8 mouse cellular contexts compared by ENCODE assay signal in the genomic region with DNA sequence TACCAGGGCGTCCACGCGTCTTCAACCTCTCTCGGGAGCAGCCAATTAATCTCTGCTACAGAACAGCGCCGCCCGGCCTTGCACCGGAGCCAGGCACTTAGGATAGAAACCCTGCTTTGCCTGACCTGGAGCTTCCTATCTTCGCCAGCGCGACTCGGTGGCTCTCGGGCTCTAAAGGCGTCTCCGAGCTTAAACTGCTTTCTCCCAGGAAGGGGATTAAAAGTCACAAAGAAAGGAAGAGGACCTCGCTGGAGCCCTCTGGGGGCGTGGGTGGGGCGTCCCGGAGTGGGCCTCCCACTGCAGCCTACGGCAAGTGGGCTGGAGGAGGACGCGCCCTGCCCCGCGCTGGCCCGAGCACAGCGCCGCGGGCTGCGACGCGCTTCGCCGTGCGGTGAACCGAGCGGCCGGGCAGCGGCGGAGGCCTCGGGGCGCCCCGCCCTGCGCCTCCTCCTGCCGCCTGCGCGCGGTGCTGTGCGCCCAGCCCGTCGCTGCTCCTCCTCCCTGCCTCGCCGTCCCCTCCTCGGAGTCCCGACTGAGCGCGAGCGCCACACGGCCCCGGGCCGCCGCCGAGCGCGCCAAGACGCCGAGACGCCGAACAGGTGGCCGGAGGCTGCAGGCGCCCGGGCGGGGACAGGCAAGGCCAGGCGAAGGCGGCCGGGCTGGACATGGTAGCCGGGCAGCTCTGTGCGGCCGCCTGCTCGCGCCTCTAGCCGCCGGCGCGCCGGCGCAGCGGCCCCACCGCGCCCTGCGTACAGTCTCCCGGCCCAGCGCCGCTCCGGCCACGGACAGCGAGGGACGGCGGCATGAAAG. TPM values are rescaled to one million over a fixed set of nuclear protein-coding genes. Genes with fewer than 3 reads are reported as not detected.
DNase-seq lines count a peak whose midpoint lies in the region; ATAC-seq and TF ChIP-seq lines count a peak whose summit lies in the region.

A gene (plus strand): TSS at position 343 of the 810 bp plus-strand sequence.

- WGBS in hindbrain, embryonic 10.5 days = under 1% methylated on average over 97 of the region's 98 CpGs
- 0% methylated on average over 86 of the region's 98 CpGs for WGBS in lung, embryonic 16.5 days

- DNase-seq in Patski (ENCODE audit: low read depth, low spot score) = no peak
- peak; percentile 67 for DNase-seq in cerebellum, adult 9-10 months
- DNase-seq in frontal cortex, postnatal 10 days (ENCODE audit: low spot score in 2 of 2) = peak; percentile 35 to 66
- peak; percentile 84 for DNase-seq in hindbrain, embryonic 10.5 days (ENCODE audit: low spot score)
- peak; percentile 61 to 63 for DNase-seq in layer of hippocampus, postnatal 14 days (ENCODE audit: low spot score in 2 of 2)
- DNase-seq in retina, postnatal 1 day = peak; percentile 90

- H3K9me3 ChIP-seq in hindbrain, embryonic 10.5 days = no peaks in the 10 kb centered on the region
- H3K9me3 ChIP-seq in lung, embryonic 16.5 days (ENCODE audit: control insufficient read depth, low read length) = no peaks in the 10 kb centered on the region

- H3K36me3 ChIP-seq in hindbrain, embryonic 10.5 days = no peaks in the 10 kb centered on the region
- H3K36me3 ChIP-seq in lung, embryonic 16.5 days (ENCODE audit: control insufficient read depth, insufficient read depth, low read length) = no peaks in the 10 kb centered on the region

- H3K9ac ChIP-seq in lung, embryonic 16.5 days (ENCODE audit: low read length) = peak within 1 kb of the TSS; percentile 98

- POLR2A ChIA-PET in Patski (lab: Charles Lee) = interaction anchor here (0.8 to 1.5 kb wide), 6 partner anchors 54 to 79 kb away, joined by 3 to 6 read pairs (median 3); no protein-coding TSS in a partner anchor

- H3K4me1 ChIP-seq in hindbrain, embryonic 10.5 days (replicated peaks) = peaks cover 49% of the 10 kb centered on the region
- peaks cover 23% of the 10 kb centered on the region for H3K4me1 ChIP-seq in lung, embryonic 16.5 days (replicated peaks; ENCODE audit: control insufficient read depth, insufficient read depth, low read length)

- peak within 1 kb of the TSS; percentile 87 for H3K4me2 ChIP-seq in lung, embryonic 16.5 days (ENCODE audit: low read depth, low read length)

- ATAC-seq in Patski = peak; percentile 93
- ATAC-seq in lung, embryonic 16.5 days (ENCODE audit: low read depth) = peak; percentile 95
- no peak for ATAC-seq in monocyte, adult 5-6 weeks (replicated peaks; ENCODE audit: insufficient number of reproducible peaks, low FRiP score, low TSS enrichment, poor library complexity, severe bottlenecking)

- peak; percentile 85 for TF ChIP-seq CTCF in Patski (IDR thresholded peaks at IDR 0.05)

- H3K27me3 ChIP-seq in Patski = no peaks in the 10 kb centered on the region
- H3K27me3 ChIP-seq in hindbrain, embryonic 10.5 days (ENCODE audit: insufficient read depth, poor library complexity, severe bottlenecking) = no peaks in the 10 kb centered on the region
- H3K27me3 ChIP-seq in lung, embryonic 16.5 days (ENCODE audit: control insufficient read depth, insufficient read depth, low read depth, low read length) = no peaks in the 10 kb centered on the region

- in situ Hi-C loops in Patski (cut with MboI; ENCODE audit: low pct_unique_long_range_greater_than_20kb) = loop anchor here (5.0 kb wide), 2 partner anchors 76 to 79 kb away; no protein-coding TSS in a partner anchor

- peak within 1 kb of the TSS; percentile 99 for H3K27ac ChIP-seq in hindbrain, embryonic 10.5 days
- H3K27ac ChIP-seq in lung, embryonic 16.5 days (ENCODE audit: low read length) = peak within 1 kb of the TSS; percentile 95

- H3K4me3 ChIP-seq in hindbrain, embryonic 10.5 days = peak within 1 kb of the TSS; percentile 85
- H3K4me3 ChIP-seq in lung, embryonic 16.5 days (ENCODE audit: low read length) = peak within 1 kb of the TSS; percentile 94

- CTCF ChIA-PET in Patski (lab: Charles Lee) = interaction anchor here (0.6 to 1.8 kb wide), 9 partner anchors 24 to 142 kb away, joined by 3 to 8 read pairs (median 4); no protein-coding TSS in a partner anchor

RNA-seq across cellular contexts. Expression of the gene that starts here (rescaled TPM):
- 36.8 TPM for polyA plus RNA-seq in Patski (2021)
- polyA plus RNA-seq in hindbrain, embryonic 10.5 days (2016; fragmentation: Nextera tagmentation; extraction: Ambion mirVana) = 24.2 and 28.1 TPM in 2 replicates
- total RNA-seq in layer of hippocampus, postnatal 14 days (2021) = 10 to 100 TPM; 26.0 to 28.4 TPM
- 19.0 and 19.4 TPM in 2 replicates for polyA plus RNA-seq in lung, embryonic 16.5 days (2015; fragmentation: Nextera tagmentation; extraction: Ambion mirVana)
- not detected in 3 replicates for total RNA-seq in monocyte, adult 5-6 weeks (2017)

Comparison
In these comparisons a context has a peak if more than half of its experiments do, and no peak if none do; other contexts are left out.
1. RNA of the gene that starts here (total RNA-seq): 26.0 to 28.4 TPM in layer of hippocampus, postnatal 14 days; not detected in monocyte, adult 5-6 weeks; every median in the first group is over 10 times any median in the second.